Mouse (Mus musculus) right cerebral cortex, postnatal 25 days (tissue): Measurements from ENCODE around the gene Wbp2.

Source experiments
- DNase-seq: peaks from one replicate; pipeline ENCODE4 v3.0.0; 2022

Wbp2 gene

GRCm38 (mm10) chr11:116088741-116089394, 2.1 kb upstream of the Wbp2 start:
- DNase-seq: no peak

- DNase-seq: no peak
These were observed 1.4 kb upstream of the Wbp2 start for GRCm38 (mm10) chr11:116088188-116088587.

GRCm38 (mm10) chr11:116087194-116088130, 667 bp upstream of the Wbp2 start:
- DNase-seq: peak; percentile 82

- no peak for DNase-seq
These were observed 2.6 kb downstream of the Wbp2 start for GRCm38 (mm10) chr11:116084166-116084565.

- no peak for DNase-seq
These were observed 3.6 kb downstream of the Wbp2 start for GRCm38 (mm10) chr11:116083096-116083672.

- no peak for DNase-seq
These were observed 5.7 kb downstream of the Wbp2 start for GRCm38 (mm10) chr11:116081081-116081480.

GRCm38 (mm10) chr11:116079511-116079910, 7.3 kb downstream of the Wbp2 start:
- DNase-seq: peak; percentile 83

GRCm38 (mm10) chr11:116078676-116079320, 8.0 kb downstream of the Wbp2 start:
- no peak for DNase-seq

- no peak for DNase-seq
These were observed 8.6 kb downstream of the Wbp2 start for GRCm38 (mm10) chr11:116078221-116078620.

- DNase-seq: no peak
These were observed 9.2 kb downstream of the Wbp2 start, which contains the start of gene Unc13d for GRCm38 (mm10) chr11:116077446-116078204. Gene Unc13d (minus strand): TSS chr11:116077961.

GRCm38 (mm10) chr11:116076836-116077235, 10.0 kb downstream of the Wbp2 start:
- DNase-seq: no peak

- no peak for DNase-seq
These were observed 10.6 kb downstream of the Wbp2 start for GRCm38 (mm10) chr11:116076266-116076540.

- DNase-seq: no peak
These were observed 11.1 kb downstream of the Wbp2 start for GRCm38 (mm10) chr11:116075539-116076265.

GRCm38 (mm10) chr11:116074436-116074991, 12.3 kb downstream of the Wbp2 start:
- DNase-seq: no peak

- DNase-seq: no peak
These were observed 14.2 kb downstream of the Wbp2 start for GRCm38 (mm10) chr11:116072608-116073007.

GRCm38 (mm10) chr11:116071510-116071909, 15.3 kb downstream of the Wbp2 start:
- no peak for DNase-seq

GRCm38 (mm10) chr11:116065345-116065744, 21.4 kb downstream of the Wbp2 start:
- no peak for DNase-seq

GRCm38 (mm10) chr11:116064187-116064867, 22.5 kb downstream of the Wbp2 start:
- no peak for DNase-seq

- DNase-seq: no peak
These were observed 23.2 kb downstream of the Wbp2 start for GRCm38 (mm10) chr11:116063562-116063961.

GRCm38 (mm10) chr11:116062521-116062920, 24.3 kb downstream of the Wbp2 start:
- no peak for DNase-seq
